Mouse (Mus musculus) stomach, postnatal 0 days (tissue): ENCODE data around the gene Cpd.

Experiments used
- CTCF ChIP-seq: IDR thresholded peaks from 2 replicates; pipeline ENCODE4 v1.5.1; 2016; ENCODE audit warnings: antibody characterized with exemption, low read depth, mild to moderate bottlenecking, moderate library complexity
- EP300 ChIP-seq: optimal IDR thresholded peaks from 2 replicates; pipeline ENCODE3; 2016; ENCODE audit warnings: antibody characterized with exemption

DNA sequence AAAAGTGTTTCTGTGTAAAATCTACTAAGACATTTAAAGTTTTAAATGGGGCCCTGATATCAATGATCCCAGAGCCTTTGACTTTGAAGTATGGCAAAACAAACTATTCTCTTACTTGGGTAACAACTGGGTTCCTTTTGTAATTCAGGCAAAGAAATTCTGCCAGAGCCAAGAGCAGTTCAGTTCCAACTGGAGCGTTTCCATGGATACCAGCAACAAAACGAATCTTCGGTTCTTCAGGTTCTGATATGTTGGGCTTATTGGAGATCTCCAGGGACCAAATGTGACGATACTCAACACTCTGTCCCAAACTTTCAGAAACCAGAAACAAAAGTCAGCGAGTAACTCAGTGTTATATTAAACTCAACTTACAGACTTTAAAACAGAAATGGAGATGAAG lies 51.5 kb downstream of the Cpd start:
- no peak for TF ChIP-seq CTCF
- TF ChIP-seq EP300, result no peak
